Mouse (Mus musculus) liver, adult (tissue): ENCODE results near the gene Arid1b.

Experiments used
- GATA4 ChIP-seq: IDR thresholded peaks from 2 replicates; pipeline ENCODE4 v1.6.1; 2014; ENCODE audit warnings: mild to moderate bottlenecking, low read length; ENCODE audit not compliant: insufficient replicate concordance

Gene Arid1b

GRCm38 (mm10) chr17:5005285-5005684 lies 11.2 kb downstream of the Arid1b start:
- no peak for TF ChIP-seq GATA4

- TF ChIP-seq GATA4: no peak
These were observed 13.1 kb downstream of the Arid1b start for GRCm38 (mm10) chr17:5007156-5007658.

GRCm38 (mm10) chr17:5008236-5008635 lies 14.1 kb downstream of the Arid1b start:
- no peak for TF ChIP-seq GATA4

DNA sequence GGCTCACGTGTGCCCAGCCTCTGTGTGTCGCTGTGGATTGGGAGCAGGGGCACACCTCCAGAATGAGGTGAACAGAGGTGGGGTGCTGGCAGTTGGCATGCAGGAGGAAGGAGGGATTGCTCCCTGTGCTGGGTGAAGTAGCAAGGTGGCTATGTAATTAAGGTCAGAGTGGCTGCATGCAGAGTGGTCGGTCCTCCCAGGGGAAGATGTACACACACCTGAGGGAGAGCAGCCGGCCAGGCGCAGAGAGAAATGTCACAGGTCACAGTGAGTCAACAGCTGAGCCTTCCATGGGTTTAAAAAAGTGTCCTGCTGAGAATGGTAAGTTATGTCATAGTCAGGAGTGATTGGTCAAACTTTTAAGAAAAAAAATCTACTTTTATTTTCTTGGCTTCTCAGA lies 14.6 kb downstream of the Arid1b start:
- no peak for TF ChIP-seq GATA4

DNA sequence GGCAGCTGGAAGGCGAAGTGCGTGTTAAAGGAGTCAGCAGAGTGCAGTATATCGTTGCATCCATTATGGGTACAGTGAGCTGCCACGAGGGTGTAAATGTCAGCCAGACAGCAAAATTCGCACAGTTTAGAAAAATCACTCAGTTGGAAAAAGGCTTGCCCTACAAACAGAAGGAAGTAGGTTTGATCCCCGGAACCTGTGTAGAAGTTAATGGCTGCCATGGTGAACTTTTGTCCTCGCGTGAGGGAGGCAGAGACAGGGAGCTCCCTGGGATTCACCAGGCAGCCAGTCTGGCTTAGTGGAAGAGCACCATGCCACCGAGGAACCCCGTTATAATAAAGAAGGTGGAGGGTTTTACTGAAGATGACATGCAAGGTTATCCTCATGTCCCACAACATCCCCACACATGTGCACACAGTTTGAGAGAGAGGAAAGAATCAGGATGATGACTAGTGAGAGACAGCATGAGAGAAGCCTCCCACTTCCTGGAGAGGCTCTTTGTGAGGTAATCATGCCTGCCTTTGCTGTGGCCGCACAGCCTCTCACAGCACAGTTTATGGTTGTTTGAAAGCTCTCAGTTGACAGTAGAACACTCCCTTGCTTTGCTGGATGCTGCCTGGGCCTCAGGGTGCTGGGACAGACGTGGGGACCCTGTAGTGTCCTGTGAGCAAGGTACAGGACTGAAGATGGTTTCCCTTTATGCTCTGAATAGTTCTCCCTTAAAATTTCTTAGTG lies 15.6 kb downstream of the Arid1b start:
- no peak for TF ChIP-seq GATA4

DNA sequence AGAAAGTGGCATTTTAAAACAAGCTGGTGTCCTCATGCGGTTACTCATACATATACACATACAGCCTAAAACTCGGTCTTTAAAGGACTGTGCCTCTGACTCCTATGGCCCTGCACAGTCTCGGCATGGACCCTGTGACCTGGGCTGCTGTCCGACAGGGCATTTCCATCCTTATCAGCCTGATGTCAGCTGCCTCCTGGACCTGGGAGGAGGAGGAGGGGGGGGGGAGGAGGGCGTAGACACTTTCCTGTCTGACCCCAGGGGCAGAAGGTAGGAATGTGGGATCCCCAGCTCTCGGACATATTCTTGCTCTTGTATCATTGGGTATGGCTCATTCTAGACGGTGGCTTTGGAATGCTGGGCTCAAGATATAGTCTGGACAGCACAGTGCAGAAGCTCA lies 16.6 kb downstream of the Arid1b start:
- TF ChIP-seq GATA4: peak; percentile 38; the same call in 1 of the 2 replicates

- no peak for TF ChIP-seq GATA4
These were observed 18.0 kb downstream of the Arid1b start for GRCm38 (mm10) chr17:5012091-5012490.

- no peak for TF ChIP-seq GATA4
These were observed 18.4 kb downstream of the Arid1b start for GRCm38 (mm10) chr17:5012517-5012916.

- no peak for TF ChIP-seq GATA4
These were observed 20.3 kb downstream of the Arid1b start for GRCm38 (mm10) chr17:5014327-5014957.

- TF ChIP-seq GATA4: no peak
These were observed 22.3 kb downstream of the Arid1b start for GRCm38 (mm10) chr17:5016404-5016803.

- no peak for TF ChIP-seq GATA4
These were observed 22.9 kb downstream of the Arid1b start for GRCm38 (mm10) chr17:5017065-5017464.

- no peak for TF ChIP-seq GATA4
These were observed 27.3 kb downstream of the Arid1b start for GRCm38 (mm10) chr17:5021303-5022003.

DNA sequence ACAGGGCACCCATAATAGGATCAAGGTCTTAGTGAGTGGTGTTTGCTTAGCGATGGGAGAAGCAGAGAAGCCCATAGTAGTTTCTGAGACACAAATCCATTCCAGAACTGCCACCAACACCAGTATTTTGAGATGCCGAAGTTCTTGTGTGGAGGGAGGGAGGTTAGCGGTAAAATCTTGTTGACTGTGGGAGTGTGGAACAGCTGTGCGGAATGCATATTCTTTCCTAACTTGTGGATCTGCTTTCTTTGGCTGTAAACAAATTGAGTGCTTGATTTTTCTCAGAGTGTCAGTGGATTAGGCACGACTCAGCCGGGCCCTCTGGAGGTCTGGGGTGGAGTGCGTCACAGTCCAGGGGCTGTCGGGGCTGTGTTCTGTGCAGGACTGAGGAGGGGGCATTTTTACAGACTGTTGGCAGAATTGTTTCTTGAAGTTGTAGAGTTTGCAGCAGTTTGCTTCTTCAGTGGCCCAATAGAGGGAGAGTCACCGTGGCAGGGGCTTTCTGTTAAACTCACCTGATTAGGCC lies 27.9 kb downstream of the Arid1b start:
- no peak for TF ChIP-seq GATA4

DNA sequence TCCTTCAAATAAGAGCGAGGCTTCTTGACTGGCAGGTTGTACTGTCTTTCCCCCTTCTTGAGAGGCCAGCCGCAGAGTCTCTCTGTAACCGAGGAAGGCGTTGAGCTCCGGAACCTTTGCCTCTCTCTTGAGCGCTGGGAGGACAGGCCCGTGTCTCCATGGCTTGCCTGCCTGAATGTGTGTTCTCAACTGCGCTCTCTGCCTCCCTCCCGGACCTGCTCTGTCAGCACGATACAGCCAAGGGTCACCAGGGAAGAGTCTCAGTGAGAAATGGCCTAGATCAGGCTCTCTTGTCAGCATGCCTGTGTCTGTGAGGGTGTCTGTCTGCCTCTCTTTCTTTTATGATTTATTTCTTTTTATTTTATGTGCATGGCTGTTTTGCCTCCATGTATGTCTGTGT lies 29.6 kb downstream of the Arid1b start:
- TF ChIP-seq GATA4: no peak

- no peak for TF ChIP-seq GATA4
These were observed 31.3 kb downstream of the Arid1b start for GRCm38 (mm10) chr17:5025400-5025799.

DNA sequence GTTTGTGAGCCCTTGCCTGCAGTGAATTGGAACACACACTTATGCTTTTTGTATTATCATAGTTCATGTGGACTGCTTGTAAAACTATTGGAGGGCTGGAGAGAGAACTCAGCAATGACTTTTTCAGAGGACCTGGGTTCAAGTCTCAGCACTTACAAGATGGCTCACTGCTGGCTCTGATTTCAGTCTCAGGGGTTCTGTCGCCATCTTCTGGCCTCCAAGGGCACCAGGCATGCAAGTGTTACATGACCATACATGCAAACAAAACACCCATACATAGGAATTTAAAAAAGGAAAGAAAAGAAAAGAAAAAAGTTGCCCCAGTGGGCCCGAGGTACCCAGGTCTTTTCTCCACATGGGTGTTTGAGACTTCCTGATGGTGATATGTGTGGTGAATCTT lies 32.4 kb downstream of the Arid1b start:
- no peak for TF ChIP-seq GATA4
